Mouse (Mus musculus) monocyte, adult 59 days (primary cell): ENCODE data around the gene Was. TPM values are rescaled to one million over a fixed set of nuclear protein-coding genes. Genes with fewer than 3 reads are reported as not detected.

Experiments
- total RNA-seq, 2 experiments: library from RNA; stranded (reverse); gene quantifications; one replicate each; pipeline ENCODE4 v1.2.4; 2023

Gene Was
- total RNA-seq = 100 to 1,000 TPM; 141 to 157 TPM

GRCm38 (mm10) chrX:8090346-8090953 lies at the start of gene Was:
Gene Was (minus strand): TSS chrX:8090498.

GRCm38 (mm10) chrX:8132017-8132976 lies 42.0 kb upstream of the Was start, which contains the start of gene Wdr13:
Gene Wdr13 (minus strand): TSS chrX:8132892.

GRCm38 (mm10) chrX:8074430-8075014 lies 15.8 kb downstream of the Was start, which contains the start of gene Suv39h1:
Gene Suv39h1 (minus strand): TSS chrX:8074760.

Other genes with a start within 250 kb of the Was start
- 100 to 1,000 TPM; 147 to 152 TPM for gene Otud5, start 249.1 kb downstream of the Was start, total RNA-seq
- 1 to 10 TPM; 7.1 to 7.2 TPM for gene Pim2, start 212.2 kb downstream of the Was start, total RNA-seq
- 10 to 100 TPM; 30.2 to 34.2 TPM for gene Slc35a2, start 206.5 kb downstream of the Was start, total RNA-seq
- 10 to 100 TPM; 40.6 to 46.7 TPM for gene Pqbp1, start 191.2 kb downstream of the Was start, total RNA-seq
- gene Timm17b, start 191.1 kb downstream of the Was start, total RNA-seq = 10 to 100 TPM; 28.4 to 31.2 TPM
- gene Gm10491, start 182.7 kb downstream of the Was start, total RNA-seq = not detected
- gene Gm10490, start 181.0 kb downstream of the Was start, total RNA-seq = not detected
- gene Pcsk1n, start 170.7 kb downstream of the Was start, total RNA-seq = not detected
- gene Eras, start 161.9 kb downstream of the Was start, total RNA-seq = not detected
- gene Hdac6, start 142.6 kb downstream of the Was start, total RNA-seq = 10 to 100 TPM in 1 of 2 experiments, 1 to 10 TPM in 1; 8.1 to 11.2 TPM
- not detected for gene Gata1, start 112.4 kb downstream of the Was start, total RNA-seq
- gene Glod5, start 72.0 kb downstream of the Was start, total RNA-seq = not detected
- gene Suv39h1, start 15.7 kb downstream of the Was start, total RNA-seq = 10 to 100 TPM; 13.8 to 15.7 TPM
- 10 to 100 TPM; 72.2 to 76.7 TPM for gene Wdr13, start 42.4 kb upstream of the Was start, total RNA-seq
- 100 to 1,000 TPM; 328 to 382 TPM for gene Rbm3, start 55.4 kb upstream of the Was start, total RNA-seq
- 1 to 10 TPM; 6.5 to 8.6 TPM for gene Tbc1d25, start 85.7 kb upstream of the Was start, total RNA-seq
- 10 to 100 TPM; 57.5 to 62.4 TPM for gene Ebp, start 103.0 kb upstream of the Was start, total RNA-seq
- gene Porcn, start 116.0 kb upstream of the Was start, total RNA-seq = 1 to 10 TPM; 2.1 to 3.1 TPM
- 10 to 100 TPM in 1 of 2 experiments, 1 to 10 TPM in 1; 9.3 to 11.7 TPM for gene Ftsj1, start 161.9 kb upstream of the Was start, total RNA-seq
- not detected for gene Slc38a5, start 180.6 kb upstream of the Was start, total RNA-seq
- gene Ssxb10, start 236.9 kb upstream of the Was start, total RNA-seq = not detected